Mouse (Mus musculus): ENCODE data around the gene Clip3.

Clip3 gene

GRCm38 (mm10) chr7:30295103-30295502 lies 3.6 kb downstream of the Clip3 start:
- no peak for DNase-seq (ENCODE audit: low spot score in 2 of 2)

DNA sequence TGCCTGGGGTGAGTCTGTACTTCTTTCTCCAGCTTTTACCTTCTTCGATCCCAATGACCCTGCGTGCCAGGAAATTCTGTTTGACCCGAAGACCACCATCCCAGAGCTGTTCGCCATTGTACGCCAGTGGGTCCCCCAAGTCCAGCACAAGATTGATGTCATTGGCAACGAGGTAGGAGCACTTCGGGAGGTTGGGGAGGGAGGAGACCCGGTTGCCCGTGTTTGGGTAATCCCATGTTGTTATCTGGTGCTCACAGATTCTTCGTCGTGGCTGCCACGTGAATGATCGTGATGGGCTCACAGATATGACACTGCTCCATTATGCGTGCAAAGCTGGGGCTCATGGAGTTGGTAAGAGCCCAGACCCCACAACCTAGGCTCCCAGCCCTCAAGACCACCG lies 5.3 kb downstream of the Clip3 start:
- DNase-seq (ENCODE audit: low spot score in 2 of 2), result no peak

DNA sequence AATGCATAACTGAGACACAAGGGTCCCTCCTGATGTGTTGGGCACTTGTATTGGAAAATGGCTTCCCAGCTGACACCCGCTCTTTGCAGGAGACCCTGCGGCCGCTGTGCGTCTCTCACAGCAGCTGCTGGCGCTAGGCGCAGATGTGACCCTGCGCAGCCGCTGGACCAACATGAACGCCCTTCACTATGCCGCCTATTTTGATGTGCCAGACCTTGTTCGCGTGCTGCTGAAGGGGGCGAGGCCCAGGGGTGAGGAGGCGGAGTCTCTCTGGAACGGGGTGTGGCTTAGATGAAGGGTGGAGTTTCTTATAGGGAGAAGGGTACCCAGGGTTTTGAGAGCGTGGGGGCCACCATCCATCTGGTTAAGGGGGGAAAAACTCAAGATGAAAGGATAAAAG lies 5.7 kb downstream of the Clip3 start:
- no peak for DNase-seq (ENCODE audit: low spot score in 2 of 2)

GRCm38 (mm10) chr7:30300914-30301313 lies 9.4 kb downstream of the Clip3 start:
- DNase-seq (ENCODE audit: low spot score in 2 of 2), result no peak

- DNase-seq (ENCODE audit: low spot score in 2 of 2), result no peak
Measured at GRCm38 (mm10) chr7:30306083-30306779, 14.7 kb downstream of the Clip3 start.

GRCm38 (mm10) chr7:30308076-30309005 lies 16.8 kb downstream of the Clip3 start, which contains the start of gene Alkbh6:
Gene Alkbh6 (plus strand): TSS chr7:30308717.
- DNase-seq (ENCODE audit: low spot score in 2 of 2), result peak; percentile 94 to 97

GRCm38 (mm10) chr7:30309395-30310129 lies 18.0 kb downstream of the Clip3 start:
- DNase-seq (ENCODE audit: low spot score in 2 of 2), result no peak

- DNase-seq (ENCODE audit: low spot score in 2 of 2), result no peak
Measured at GRCm38 (mm10) chr7:30310136-30310535, 18.6 kb downstream of the Clip3 start.

DNA sequence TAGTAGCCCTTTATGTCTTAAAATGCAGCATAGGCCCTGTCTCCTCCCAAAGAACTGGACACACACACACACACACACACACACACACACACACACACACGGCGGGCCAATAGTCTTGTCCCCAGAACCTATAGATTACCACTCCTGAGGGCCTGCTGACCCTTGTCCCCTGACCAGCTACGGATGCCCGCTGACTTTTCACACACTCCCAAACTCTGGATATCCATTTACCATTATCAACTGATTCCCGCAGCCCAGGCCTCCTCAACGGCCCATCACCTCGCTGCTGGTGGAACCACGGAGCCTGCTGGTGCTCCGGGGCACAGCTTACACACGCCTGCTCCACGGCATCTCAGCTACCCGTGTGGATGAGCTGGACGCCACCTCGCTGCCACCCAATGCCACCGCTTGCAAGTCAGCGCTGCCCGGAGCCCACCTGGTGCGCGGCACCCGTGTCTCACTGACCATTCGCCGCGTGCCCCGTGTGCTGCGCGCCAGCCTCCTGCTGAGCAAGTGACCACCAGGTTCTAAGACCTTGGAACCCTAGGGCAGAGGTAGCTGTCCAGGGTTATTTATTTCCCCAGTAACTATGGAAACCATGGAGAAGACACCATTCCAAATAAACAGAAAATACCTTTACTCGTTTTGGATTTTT lies 22.3 kb downstream of the Clip3 start:
- DNase-seq (ENCODE audit: low spot score in 2 of 2), result no peak

DNA sequence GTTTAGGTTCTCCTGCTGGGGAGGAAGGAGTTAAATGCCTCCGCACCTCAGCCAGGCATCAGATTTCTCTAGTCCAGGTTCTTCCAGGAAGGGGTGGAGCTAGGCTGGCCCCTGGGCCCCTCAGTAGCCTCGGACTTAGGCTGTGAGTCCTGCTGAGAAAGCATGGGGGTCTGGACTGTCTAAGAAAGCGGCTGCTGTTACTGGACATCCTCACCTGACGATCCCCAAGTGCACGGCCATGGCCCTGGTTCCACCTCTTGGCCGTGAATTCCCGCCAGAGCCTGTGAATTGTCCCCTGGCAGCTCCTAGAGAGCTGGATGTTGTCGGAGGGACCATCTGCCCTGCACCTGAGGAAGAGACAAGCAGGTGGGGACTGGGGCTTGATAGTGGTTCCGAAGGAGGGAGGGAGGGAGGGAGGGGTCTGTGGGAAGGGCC lies 23.2 kb downstream of the Clip3 start, which contains the start of gene Syne4:
Gene Syne4 (plus strand): TSS at position 87 of the 435 bp plus-strand sequence.
- DNase-seq (ENCODE audit: low spot score in 2 of 2), result no peak

DNA sequence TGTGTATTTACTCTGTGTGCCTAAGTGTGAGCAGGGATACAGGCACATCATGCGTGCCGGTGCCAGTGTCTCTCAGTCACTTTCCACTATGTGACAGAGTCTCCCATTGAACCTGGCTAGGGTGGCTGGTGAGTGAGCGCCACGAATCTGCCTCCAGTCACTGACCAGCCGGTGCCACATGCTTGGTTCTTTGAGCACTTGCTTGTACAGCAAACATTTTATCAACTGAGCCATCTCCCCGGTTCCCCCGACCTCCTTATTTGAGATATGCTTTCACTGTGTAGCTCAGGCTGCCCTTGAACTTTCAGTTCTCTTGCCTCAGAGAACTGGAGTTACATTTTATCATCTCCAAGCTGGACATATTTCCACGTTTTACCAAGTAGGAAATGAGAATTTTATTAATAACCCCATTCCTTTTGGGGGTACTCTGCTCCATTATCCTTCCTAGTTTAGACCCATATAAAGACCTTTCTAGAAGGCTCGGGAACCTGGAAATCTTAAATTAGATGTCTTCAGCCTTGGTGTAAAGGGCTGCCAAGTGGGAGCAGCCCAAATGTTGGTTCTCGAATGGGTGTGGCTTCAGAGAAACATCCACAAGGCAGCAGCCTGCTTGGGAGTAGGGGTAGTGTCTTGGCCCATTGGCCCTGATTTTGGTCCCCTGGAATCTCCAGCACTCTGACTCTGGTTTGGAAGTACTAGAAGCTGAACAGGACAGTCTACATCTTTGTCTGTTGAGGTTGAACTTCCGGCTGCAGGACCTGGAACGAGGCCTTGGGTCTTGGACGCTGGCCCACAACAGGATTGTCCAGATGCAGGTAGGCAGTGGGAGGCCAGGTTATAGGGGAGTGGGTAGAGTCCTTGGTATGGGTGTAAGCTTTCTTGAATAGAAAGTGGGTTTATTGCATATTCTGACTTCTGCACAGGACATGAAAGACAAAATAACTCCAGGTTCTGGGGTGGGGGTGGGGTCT lies 24.3 kb downstream of the Clip3 start:
- no peak for DNase-seq (ENCODE audit: low spot score in 2 of 2)

GRCm38 (mm10) chr7:30318142-30318541 lies 26.6 kb downstream of the Clip3 start:
- no peak for DNase-seq (ENCODE audit: low spot score in 2 of 2)

DNA sequence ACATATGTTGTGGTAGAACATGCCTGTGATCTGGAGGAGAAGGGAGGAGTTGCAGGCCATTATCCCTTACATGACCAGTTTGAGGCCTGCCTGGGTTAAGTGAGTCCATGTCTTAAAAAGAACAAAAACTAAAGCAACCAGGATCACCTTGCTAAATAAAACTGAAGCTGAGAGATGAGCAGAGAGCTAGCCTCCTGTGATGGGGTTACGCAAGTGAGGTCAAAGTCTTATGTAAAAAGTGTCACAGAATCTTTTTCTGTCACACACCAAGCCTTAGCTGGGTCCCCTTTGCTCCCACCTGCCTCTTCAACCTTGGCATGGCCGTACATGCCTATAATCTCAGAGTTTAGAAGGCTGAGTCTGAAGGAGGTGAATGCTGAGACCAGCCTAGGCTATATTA lies 29.4 kb downstream of the Clip3 start:
- DNase-seq (ENCODE audit: low spot score in 2 of 2), result no peak

GRCm38 (mm10) chr7:30321539-30322284 lies 30.2 kb downstream of the Clip3 start, which contains the start of gene E130208F15Rik:
Gene E130208F15Rik (plus strand): TSS chr7:30321740.
- peak; percentile 67 to 78 for DNase-seq (ENCODE audit: low spot score in 2 of 2)

DNA sequence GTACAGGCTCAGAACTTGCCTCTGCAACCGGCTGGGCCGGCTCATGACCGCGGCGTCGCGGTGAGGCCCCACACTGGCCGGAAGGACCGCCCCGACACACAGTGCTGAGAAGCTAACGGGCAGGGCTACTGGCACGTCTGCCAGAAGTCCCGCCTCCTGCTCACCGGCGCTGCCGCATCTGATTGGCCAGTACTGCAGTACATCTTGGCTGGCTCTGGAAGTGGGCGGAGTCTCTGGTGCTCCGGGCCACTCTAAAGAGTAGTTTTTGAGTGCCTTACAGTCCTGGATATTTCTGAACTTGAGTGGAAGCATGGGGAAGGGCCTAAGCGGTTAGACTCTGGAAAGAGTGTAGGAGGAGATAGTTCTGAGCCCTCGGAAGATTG lies 30.7 kb downstream of the Clip3 start:
- peak; percentile 94 to 96 for DNase-seq (ENCODE audit: low spot score in 2 of 2)

DNA sequence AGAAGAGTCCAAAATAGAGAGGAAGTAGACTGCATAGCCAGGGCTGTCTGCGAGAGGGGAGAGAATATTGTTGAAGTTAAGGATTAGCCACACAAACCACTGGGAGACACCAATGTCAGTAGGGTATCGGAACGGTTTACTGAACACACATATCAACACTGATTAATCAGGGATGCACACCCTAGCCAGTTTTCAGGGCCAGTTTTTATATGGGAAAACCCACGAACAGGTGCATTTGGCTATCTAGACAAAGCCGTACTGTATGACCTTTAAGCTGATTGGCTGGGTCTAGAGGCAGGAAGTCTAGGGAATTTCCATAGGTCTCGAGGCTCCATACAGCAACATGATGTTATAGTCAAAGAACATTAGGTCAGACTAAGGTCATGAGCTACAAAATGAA lies 31.3 kb downstream of the Clip3 start:
- DNase-seq (ENCODE audit: low spot score in 2 of 2), result no peak

DNA sequence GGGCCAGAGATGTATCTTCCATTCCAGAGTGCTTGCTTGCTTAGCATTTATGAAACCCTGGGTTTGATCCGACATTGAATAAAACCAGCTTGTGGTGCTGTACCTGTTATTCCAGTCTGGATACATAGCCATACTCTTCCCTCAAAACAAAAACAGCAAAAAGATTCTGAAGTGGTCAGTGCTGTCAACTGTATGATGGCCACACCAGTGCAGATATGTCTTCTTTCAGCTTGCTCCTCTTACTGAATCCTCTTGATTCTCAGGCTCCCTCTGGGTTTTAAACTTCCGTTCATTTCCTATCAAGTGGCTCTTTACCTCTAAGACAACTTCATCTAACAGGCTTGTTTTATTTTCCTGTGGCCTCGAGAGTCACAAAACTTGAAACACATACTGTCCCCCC lies 32.3 kb downstream of the Clip3 start, which contains the start of gene Sdhaf1:
Gene Sdhaf1 (minus strand): TSS at position 101 of the 400 bp plus-strand sequence.
- no peak for DNase-seq (ENCODE audit: low spot score in 2 of 2)

DNA sequence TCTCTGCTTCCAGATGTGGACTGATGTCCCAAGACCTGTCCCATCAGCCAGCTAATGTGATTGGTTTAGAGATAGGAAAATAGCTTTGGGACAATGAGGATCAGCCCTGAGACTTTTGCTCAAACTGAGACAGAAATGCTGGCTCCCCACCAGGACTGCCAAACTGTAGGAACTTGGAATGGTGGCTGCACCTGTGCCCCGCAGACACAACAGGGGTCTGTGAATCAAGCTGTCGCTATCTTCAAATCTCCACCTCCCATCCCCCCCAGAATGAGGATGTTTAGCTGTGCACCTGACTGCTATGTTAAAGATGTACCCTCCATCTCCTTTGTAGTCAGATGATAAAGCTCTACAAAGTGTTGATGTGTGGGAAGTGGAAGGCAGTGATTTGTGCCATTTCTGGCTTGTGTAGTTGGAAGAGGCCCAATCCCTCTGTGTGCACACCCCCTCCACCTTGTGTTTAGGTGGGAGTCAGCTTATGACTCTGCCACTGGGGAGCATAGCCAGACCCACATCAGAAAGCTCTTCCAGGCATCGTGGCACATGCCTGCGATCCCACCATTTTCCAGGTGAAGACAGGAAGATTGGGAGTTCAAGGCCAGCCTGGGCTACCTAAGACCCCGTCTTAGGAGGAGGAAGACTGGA lies 32.9 kb downstream of the Clip3 start:
- DNase-seq (ENCODE audit: low spot score in 2 of 2), result peak; percentile 65 to 80

GRCm38 (mm10) chr7:30325364-30325763 lies 33.8 kb downstream of the Clip3 start:
- DNase-seq (ENCODE audit: low spot score in 2 of 2), result no peak

Data from frontal cortex, postnatal 36 days (tissue).